Mouse (Mus musculus): ENCODE measurements around the gene Tprn. TPM values are rescaled to one million over a fixed set of nuclear protein-coding genes. Genes with fewer than 3 reads are reported as not detected.

Gene Tprn
- total and polyA plus RNA-seq, 3 experiments, result 8.1 to 51.5 (median 22.0) TPM

- peak overlapping the region; percentile 89 for H3K4me3 ChIP-seq (ENCODE audit: low read depth, low read length)
- peaks cover 65% of the 10 kb centered on the region for H3K4me1 ChIP-seq (ENCODE audit: insufficient read depth, low read depth, low read length)
- no peaks in the 10 kb centered on the region for H3K27me3 ChIP-seq (ENCODE audit: insufficient read depth, low read length)
- no peak for ATAC-seq (ENCODE audit: extremely low read depth, insufficient number of reproducible peaks, low FRiP score, poor library complexity, severe bottlenecking)
- no peak for TF ChIP-seq POLR2AphosphoS5 (IDR thresholded peaks at IDR 0.05; ENCODE audit: insufficient replicate concordance, low read depth, low read length)
- TF ChIP-seq GATA1 (IDR thresholded peaks at IDR 0.05; ENCODE audit: borderline replicate concordance, low read length), result no peak
- no peak for TF ChIP-seq CTCF (IDR thresholded peaks at IDR 0.05; ENCODE audit: low read depth, low read length)
- no peak for TF ChIP-seq TAL1 (conservative IDR thresholded peaks at IDR 0.05; ENCODE audit: low read depth, low read length)
- TF ChIP-seq GATA2 (IDR thresholded peaks at IDR 0.05; ENCODE audit: borderline replicate concordance, low read depth, low read length), result no peak
- no peak for DNase-seq (ENCODE audit: low spot score)
- H3K9me3 ChIP-seq (replicated peaks), result no peaks in the 10 kb centered on the region
- peaks cover 43% of the 10 kb centered on the region for H3K36me3 ChIP-seq (replicated peaks)
Observed at GRCm38 (mm10) chr2:25261870-25262269, 548 bp upstream of the Tprn start.

GRCm38 (mm10) chr2:25262795-25263622 lies 591 bp downstream of the Tprn start:
- DNase-seq (ENCODE audit: low spot score) (no peak), ATAC-seq (ENCODE audit: extremely low read depth, insufficient number of reproducible peaks, low FRiP score, poor library complexity, severe bottlenecking) (no peak)
- H3K27me3 ChIP-seq (ENCODE audit: insufficient read depth, low read length), result no peaks in the 10 kb centered on the region
- TF ChIP-seq CTCF (IDR thresholded peaks at IDR 0.05; ENCODE audit: low read depth, low read length) (no peak), TAL1 (conservative IDR thresholded peaks at IDR 0.05; ENCODE audit: low read depth, low read length) (no peak), POLR2AphosphoS5 (IDR thresholded peaks at IDR 0.05; ENCODE audit: insufficient replicate concordance, low read depth, low read length) (no peak), GATA1 (IDR thresholded peaks at IDR 0.05; ENCODE audit: borderline replicate concordance, low read length) (no peak), GATA2 (IDR thresholded peaks at IDR 0.05; ENCODE audit: borderline replicate concordance, low read depth, low read length) (no peak)
- H3K4me3 ChIP-seq (ENCODE audit: low read depth, low read length), result peak overlapping the region; percentile 89
- H3K4me1 ChIP-seq (ENCODE audit: insufficient read depth, low read depth, low read length), result peaks cover 70% of the 10 kb centered on the region
- H3K36me3 ChIP-seq (replicated peaks), result peaks cover 52% of the 10 kb centered on the region
- no peaks in the 10 kb centered on the region for H3K9me3 ChIP-seq (replicated peaks)

- H3K36me3 ChIP-seq (replicated peaks), result peaks cover 56% of the 10 kb centered on the region
- H3K27me3 ChIP-seq (ENCODE audit: insufficient read depth, low read length), result no peaks in the 10 kb centered on the region
- ATAC-seq (ENCODE audit: extremely low read depth, insufficient number of reproducible peaks, low FRiP score, poor library complexity, severe bottlenecking) (no peak), DNase-seq (ENCODE audit: low spot score) (no peak)
- H3K9me3 ChIP-seq (replicated peaks), result no peaks in the 10 kb centered on the region
- peaks cover 74% of the 10 kb centered on the region for H3K4me1 ChIP-seq (ENCODE audit: insufficient read depth, low read depth, low read length)
- H3K4me3 ChIP-seq (ENCODE audit: low read depth, low read length), result peak overlapping the region; percentile 89
- TF ChIP-seq CTCF (IDR thresholded peaks at IDR 0.05; ENCODE audit: low read depth, low read length), result no peak
- TF ChIP-seq TAL1 (conservative IDR thresholded peaks at IDR 0.05; ENCODE audit: low read depth, low read length), result no peak
- TF ChIP-seq POLR2AphosphoS5 (IDR thresholded peaks at IDR 0.05; ENCODE audit: insufficient replicate concordance, low read depth, low read length), result no peak
- no peak for TF ChIP-seq GATA1 (IDR thresholded peaks at IDR 0.05; ENCODE audit: borderline replicate concordance, low read length)
- no peak for TF ChIP-seq GATA2 (IDR thresholded peaks at IDR 0.05; ENCODE audit: borderline replicate concordance, low read depth, low read length)
Observed at GRCm38 (mm10) chr2:25263623-25264285, 1.3 kb downstream of the Tprn start.

- peak overlapping the region; percentile 89; the same call in 1 of the 2 replicates for H3K4me3 ChIP-seq (ENCODE audit: low read depth, low read length)
- H3K9me3 ChIP-seq (replicated peaks), result no peaks in the 10 kb centered on the region
- TF ChIP-seq GATA1 (IDR thresholded peaks at IDR 0.05; ENCODE audit: borderline replicate concordance, low read length) (no peak), POLR2AphosphoS5 (IDR thresholded peaks at IDR 0.05; ENCODE audit: insufficient replicate concordance, low read depth, low read length) (no peak), CTCF (IDR thresholded peaks at IDR 0.05; ENCODE audit: low read depth, low read length) (no peak), TAL1 (conservative IDR thresholded peaks at IDR 0.05; ENCODE audit: low read depth, low read length) (no peak), GATA2 (IDR thresholded peaks at IDR 0.05; ENCODE audit: borderline replicate concordance, low read depth, low read length) (no peak)
- peaks cover 60% of the 10 kb centered on the region for H3K36me3 ChIP-seq (replicated peaks)
- no peaks in the 10 kb centered on the region for H3K27me3 ChIP-seq (ENCODE audit: insufficient read depth, low read length)
- H3K4me1 ChIP-seq (ENCODE audit: insufficient read depth, low read depth, low read length), result peaks cover 79% of the 10 kb centered on the region
- DNase-seq (ENCODE audit: low spot score) (no peak), ATAC-seq (ENCODE audit: extremely low read depth, insufficient number of reproducible peaks, low FRiP score, poor library complexity, severe bottlenecking) (no peak)
Observed at GRCm38 (mm10) chr2:25264286-25264660, 1.9 kb downstream of the Tprn start.

- peaks cover 63% of the 10 kb centered on the region for H3K36me3 ChIP-seq (replicated peaks)
- H3K4me3 ChIP-seq (ENCODE audit: low read depth, low read length), result peak overlapping the region; percentile 89; the same call in 1 of the 2 replicates
Observed at GRCm38 (mm10) chr2:25264851-25265250, 2.4 kb downstream of the Tprn start.

More at GRCm38 (mm10) chr2:25264851-25265250, 2.4 kb downstream of the Tprn start:
- peaks cover 83% of the 10 kb centered on the region for H3K4me1 ChIP-seq (ENCODE audit: insufficient read depth, low read depth, low read length)
- no peaks in the 10 kb centered on the region for H3K9me3 ChIP-seq (replicated peaks)
- no peak for TF ChIP-seq CTCF (IDR thresholded peaks at IDR 0.05; ENCODE audit: low read depth, low read length)
- TF ChIP-seq POLR2AphosphoS5 (IDR thresholded peaks at IDR 0.05; ENCODE audit: insufficient replicate concordance, low read depth, low read length), result no peak
- TF ChIP-seq TAL1 (conservative IDR thresholded peaks at IDR 0.05; ENCODE audit: low read depth, low read length), result no peak
- TF ChIP-seq GATA1 (IDR thresholded peaks at IDR 0.05; ENCODE audit: borderline replicate concordance, low read length), result no peak
- no peak for TF ChIP-seq GATA2 (IDR thresholded peaks at IDR 0.05; ENCODE audit: borderline replicate concordance, low read depth, low read length)
- ATAC-seq (ENCODE audit: extremely low read depth, insufficient number of reproducible peaks, low FRiP score, poor library complexity, severe bottlenecking), result no peak
- DNase-seq (ENCODE audit: low spot score), result no peak
- no peaks in the 10 kb centered on the region for H3K27me3 ChIP-seq (ENCODE audit: insufficient read depth, low read length)

Measured in G1E (cell line).